Mouse (Mus musculus): Measurements from ENCODE around the gene Vegfd. TPM values are rescaled to one million over a fixed set of nuclear protein-coding genes. Genes with fewer than 3 reads are reported as not detected.

The Vegfd gene
- 0.66 and 1.2 TPM in 2 replicates for polyA plus RNA-seq (2016; fragmentation: Nextera tagmentation; extraction: Ambion mirVana)

DNA sequence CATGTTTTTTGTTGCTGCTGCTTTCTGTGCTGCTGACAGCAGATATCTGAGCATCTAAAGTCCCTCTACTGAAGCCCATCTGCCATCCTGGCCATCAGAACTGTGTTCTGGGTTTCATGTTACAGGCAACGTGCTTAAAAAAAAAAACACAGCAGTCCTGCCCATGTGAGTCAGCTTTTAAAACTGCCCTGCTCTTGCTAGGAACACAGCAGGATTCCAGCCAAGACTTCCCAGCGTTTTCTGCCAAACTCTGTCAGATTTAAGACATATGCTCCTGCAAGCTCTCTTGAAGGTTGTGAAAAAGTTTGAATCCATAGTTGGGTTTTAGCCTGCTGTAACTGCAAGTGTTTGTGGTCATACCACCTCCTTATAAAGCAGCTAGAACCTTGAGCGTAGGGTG lies at the start of gene Vegfd:
Gene Vegfd, plus strand, starts transcription at position 298 of the 400 bp plus-strand sequence.
- WGBS = 40% methylated on average over 3 of the region's 3 CpGs
- no peak for DNase-seq (ENCODE audit: low spot score)
- peaks cover 39% of the 10 kb centered on the region for H3K27me3 ChIP-seq (ENCODE audit: low read depth, poor library complexity, severe bottlenecking)
- H3K4me3 ChIP-seq = no peak within 1 kb of the TSS
- no peaks in the 10 kb centered on the region for H3K36me3 ChIP-seq
- no peaks in the 10 kb centered on the region for H3K9me3 ChIP-seq (replicated peaks)
- no peak within 1 kb of the TSS for H3K27ac ChIP-seq (replicated peaks)
- H3K4me1 ChIP-seq = no peaks in the 10 kb centered on the region

DNA sequence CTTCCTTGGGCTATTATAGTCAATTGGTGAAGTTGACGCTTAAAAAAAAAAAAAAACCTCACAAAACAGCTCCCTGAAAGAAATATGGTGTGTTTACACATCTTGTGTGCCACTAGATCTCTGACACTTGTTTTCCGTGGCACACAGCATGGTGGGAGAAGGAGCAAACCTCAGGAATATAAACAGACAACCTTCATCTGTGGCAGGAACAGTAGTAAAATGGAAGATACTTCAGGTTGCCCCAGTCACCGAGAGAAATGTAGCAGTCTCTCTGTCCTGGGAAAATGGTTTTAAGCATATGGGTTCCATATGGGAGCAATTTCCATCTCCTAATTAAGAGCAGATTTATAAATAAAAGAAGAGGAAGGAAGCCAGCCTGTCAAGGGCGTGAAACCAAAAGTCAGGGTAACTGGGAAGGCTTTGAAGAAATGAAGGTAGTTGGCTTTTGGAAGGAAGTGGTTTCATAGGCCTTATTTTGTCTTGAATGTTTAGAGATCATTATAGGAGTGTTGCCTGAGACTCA lies 49.7 kb upstream of the Vegfd start:
- no peak for DNase-seq (ENCODE audit: low spot score)
- Histone ChIP-seq H3K4me1 (no peaks in the 10 kb centered on the region), H3K27ac (replicated peaks) (no peak overlapping the region), H3K27me3 (ENCODE audit: low read depth, poor library complexity, severe bottlenecking) (peaks cover 64% of the 10 kb centered on the region), H3K36me3 (no peaks in the 10 kb centered on the region), H3K4me3 (no peak overlapping the region), H3K9me3 (replicated peaks) (no peaks in the 10 kb centered on the region; the same call in 1 of the 2 replicates)
- WGBS = 77% methylated on average over 4 of the region's 4 CpGs

DNA sequence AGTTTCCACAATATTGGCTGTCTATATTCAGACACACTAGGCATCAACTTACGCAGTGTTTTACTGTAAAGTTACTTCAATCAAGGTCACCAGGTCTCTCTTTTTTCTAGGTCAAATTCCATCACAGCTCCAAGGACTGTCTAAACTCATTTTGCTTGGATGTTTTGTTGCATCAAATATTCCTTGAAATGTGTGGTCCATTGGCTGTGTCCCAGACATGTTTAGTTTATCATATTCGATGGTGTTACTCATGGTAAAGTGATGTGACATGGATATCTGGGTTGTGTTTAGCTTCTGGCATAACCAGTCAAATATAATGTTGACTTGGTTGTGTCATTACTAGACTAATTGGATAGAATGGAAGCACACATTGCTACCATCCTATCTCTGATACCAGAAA lies 42.8 kb upstream of the Vegfd start:
- Histone ChIP-seq H3K36me3 (no peaks in the 10 kb centered on the region), H3K27me3 (ENCODE audit: low read depth, poor library complexity, severe bottlenecking) (peaks cover 45% of the 10 kb centered on the region), H3K9me3 (replicated peaks) (no peaks in the 10 kb centered on the region), H3K27ac (replicated peaks) (no peak overlapping the region), H3K4me3 (no peak overlapping the region), H3K4me1 (no peaks in the 10 kb centered on the region)
- no peak for DNase-seq (ENCODE audit: low spot score)
- 92% methylated on average over 2 of the region's 2 CpGs for WGBS

DNA sequence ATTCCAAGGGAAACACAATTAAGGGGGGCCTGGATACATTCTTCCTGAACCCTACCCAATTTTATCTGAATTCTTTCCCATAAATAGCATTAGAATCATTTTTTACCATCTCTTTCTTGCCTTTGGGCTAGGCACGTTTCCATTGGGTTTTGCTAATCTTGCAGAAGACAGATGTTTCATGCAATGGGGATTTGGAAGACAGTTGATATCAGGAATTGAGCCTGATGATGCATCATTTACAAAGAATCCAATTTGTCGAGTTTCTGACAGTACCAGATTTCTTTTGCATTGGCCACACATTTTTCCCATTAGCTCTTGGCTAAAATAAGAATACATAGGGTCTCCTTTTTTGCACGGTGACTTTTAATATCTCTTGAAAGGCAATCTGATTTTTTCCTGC lies 42.4 kb upstream of the Vegfd start:
- no peak overlapping the region for H3K4me3 ChIP-seq
- WGBS = 79% methylated on average over 3 of the region's 3 CpGs

DNA sequence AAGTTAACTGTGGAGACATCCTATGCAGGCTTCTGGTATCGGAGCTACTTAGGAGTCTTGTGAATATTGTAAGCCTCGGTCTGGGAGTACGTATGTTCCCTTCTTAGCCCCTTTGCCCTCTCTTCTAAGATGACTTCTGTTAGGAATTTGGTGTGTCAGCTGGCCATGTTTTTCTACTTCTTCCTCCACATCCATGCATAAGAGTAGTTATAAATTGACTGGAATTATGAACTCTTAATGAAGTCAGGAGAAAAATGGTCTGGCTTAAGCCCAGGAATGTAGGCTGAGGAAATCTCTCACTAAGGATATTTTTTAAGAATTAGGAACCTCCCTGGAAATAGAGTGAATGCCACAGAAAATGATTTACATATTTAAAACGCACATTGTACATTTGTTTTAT lies 34.6 kb upstream of the Vegfd start:
- DNase-seq (ENCODE audit: low spot score) = no peak
- Histone ChIP-seq H3K27ac (replicated peaks) (no peak overlapping the region), H3K4me3 (no peak overlapping the region), H3K27me3 (ENCODE audit: low read depth, poor library complexity, severe bottlenecking) (peaks cover 27% of the 10 kb centered on the region), H3K9me3 (replicated peaks) (no peaks in the 10 kb centered on the region), H3K36me3 (no peaks in the 10 kb centered on the region), H3K4me1 (no peaks in the 10 kb centered on the region)
- 89% methylated on average over 4 of the region's 4 CpGs for WGBS

More for the DNA sequence above, 42.4 kb upstream of the Vegfd start:
- Histone ChIP-seq H3K4me1 (no peaks in the 10 kb centered on the region), H3K27me3 (ENCODE audit: low read depth, poor library complexity, severe bottlenecking) (peaks cover 45% of the 10 kb centered on the region), H3K27ac (replicated peaks) (no peak overlapping the region), H3K36me3 (no peaks in the 10 kb centered on the region), H3K9me3 (replicated peaks) (no peaks in the 10 kb centered on the region)
- DNase-seq (ENCODE audit: low spot score) = no peak

DNA sequence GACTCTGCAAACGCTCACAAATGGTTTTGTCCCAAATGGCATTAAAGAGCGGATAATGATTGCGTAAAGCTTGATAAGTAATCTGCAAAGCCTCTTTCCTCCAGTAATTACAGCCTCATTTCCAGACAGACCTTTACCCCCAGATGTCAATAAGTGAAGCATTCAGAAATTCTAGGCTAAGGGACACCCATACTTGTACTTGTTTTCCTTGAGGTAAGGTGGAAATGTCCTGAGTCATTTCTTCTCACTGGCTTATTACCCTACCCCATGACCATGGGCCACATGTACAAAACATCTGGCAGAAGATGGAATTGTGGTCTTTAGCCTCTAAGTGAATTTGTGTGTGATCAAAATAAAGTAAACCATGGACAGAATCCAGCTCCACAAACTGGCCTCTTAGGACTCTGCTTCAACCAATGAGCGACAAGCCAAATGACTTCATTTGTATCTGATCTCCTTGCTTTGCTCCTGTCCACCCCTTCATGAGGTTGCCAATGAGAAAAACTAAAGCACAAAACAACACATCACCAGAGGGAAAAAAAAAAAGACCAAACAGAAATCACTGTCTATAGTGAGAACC lies 27.7 kb upstream of the Vegfd start:
- no peak for DNase-seq (ENCODE audit: low spot score)
- Histone ChIP-seq H3K27me3 (ENCODE audit: low read depth, poor library complexity, severe bottlenecking) (peaks cover 45% of the 10 kb centered on the region), H3K9me3 (replicated peaks) (no peaks in the 10 kb centered on the region), H3K36me3 (no peaks in the 10 kb centered on the region), H3K4me1 (no peaks in the 10 kb centered on the region), H3K4me3 (no peak overlapping the region), H3K27ac (replicated peaks) (no peak overlapping the region)
- WGBS = 93% methylated on average over 4 of the region's 4 CpGs

DNA sequence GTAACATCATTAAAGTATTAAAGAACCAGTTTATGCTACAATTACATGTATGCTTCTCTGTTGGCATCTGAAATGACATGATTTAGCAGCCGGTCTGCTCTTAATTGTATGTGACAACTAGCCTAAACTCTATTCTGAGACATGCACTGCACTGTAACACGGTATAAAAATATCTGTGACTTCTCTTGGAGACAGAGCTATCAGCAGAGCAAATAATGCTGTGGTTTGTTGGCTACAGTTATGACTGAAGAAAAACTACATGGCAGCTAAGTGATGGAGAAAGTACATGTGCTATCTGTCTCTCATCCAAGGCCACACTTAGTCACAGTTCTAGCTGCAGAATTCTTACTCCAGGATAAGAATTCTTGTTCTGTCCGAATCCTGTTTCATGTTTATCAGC lies 24.2 kb upstream of the Vegfd start:
- H3K9me3 ChIP-seq (replicated peaks) = no peaks in the 10 kb centered on the region
- WGBS = 87% methylated on average over 3 of the region's 3 CpGs
- no peak overlapping the region for H3K4me3 ChIP-seq
- H3K27me3 ChIP-seq (ENCODE audit: low read depth, poor library complexity, severe bottlenecking) = peaks cover 27% of the 10 kb centered on the region
- no peaks in the 10 kb centered on the region for H3K36me3 ChIP-seq
- DNase-seq (ENCODE audit: low spot score) = no peak
- H3K4me1 ChIP-seq = no peaks in the 10 kb centered on the region
- H3K27ac ChIP-seq (replicated peaks) = no peak overlapping the region

DNA sequence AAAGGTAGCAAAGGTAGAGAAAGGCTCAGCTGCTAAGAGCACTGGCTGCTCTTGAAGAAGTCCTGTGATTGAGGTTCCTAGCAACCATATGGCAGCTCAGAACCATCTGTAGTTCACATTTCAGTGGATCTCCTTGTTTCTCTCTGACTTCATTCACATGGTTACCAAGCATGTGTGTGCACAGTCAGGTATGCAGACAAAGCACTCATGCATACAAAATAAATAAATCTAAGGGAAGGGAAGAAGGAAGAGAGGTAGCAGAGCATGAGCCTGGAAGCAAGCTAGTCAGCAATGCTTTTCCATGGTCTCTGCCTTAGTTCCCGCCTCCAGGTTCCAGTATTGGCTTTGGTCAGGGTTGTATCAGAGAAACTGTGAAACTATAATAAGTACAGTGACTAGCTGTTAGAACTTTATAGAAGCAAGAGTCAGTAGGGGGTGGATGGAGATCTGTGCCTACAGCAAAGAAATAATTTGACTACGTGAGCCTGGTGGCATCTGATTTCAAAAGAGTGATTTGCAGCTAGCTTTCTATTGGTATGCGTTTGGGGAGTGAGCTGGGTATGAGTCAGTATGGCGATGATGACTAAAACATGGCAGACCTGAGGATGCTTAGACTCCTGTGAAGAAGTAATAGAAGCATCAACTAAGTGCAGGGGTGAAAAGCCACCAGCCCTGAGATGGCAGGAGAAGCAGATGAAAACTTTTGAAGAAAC lies 7.9 kb upstream of the Vegfd start:
- WGBS = 84% methylated on average over 4 of the region's 4 CpGs
- Histone ChIP-seq H3K36me3 (no peaks in the 10 kb centered on the region), H3K4me1 (no peaks in the 10 kb centered on the region), H3K27me3 (ENCODE audit: low read depth, poor library complexity, severe bottlenecking) (peaks cover 8% of the 10 kb centered on the region), H3K9me3 (replicated peaks) (no peaks in the 10 kb centered on the region), H3K4me3 (no peak overlapping the region), H3K27ac (replicated peaks) (no peak overlapping the region)
- DNase-seq (ENCODE audit: low spot score) = no peak

DNA sequence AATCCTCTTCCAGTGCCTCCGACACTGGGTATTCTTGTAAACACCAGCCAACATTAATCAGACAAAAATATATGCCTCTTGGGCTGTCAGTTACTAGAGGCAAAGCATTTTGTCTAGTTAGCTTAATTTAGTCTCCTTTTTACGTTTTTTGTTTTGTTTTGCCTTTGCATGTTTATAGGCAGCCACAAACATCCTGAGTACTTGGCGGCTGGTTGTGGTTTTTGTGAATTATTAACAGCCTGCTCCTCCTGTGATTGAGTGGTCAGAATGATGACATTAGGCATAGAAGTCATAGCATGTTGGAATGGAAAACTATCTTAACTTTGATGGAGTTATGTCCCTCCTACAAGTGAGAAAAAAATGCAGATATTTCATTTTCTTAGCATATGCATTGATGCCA lies 2.6 kb upstream of the Vegfd start:
- no peak for DNase-seq (ENCODE audit: low spot score)
- WGBS = 88% methylated on average over 3 of the region's 3 CpGs
- no peaks in the 10 kb centered on the region for H3K4me1 ChIP-seq
- H3K27me3 ChIP-seq (ENCODE audit: low read depth, poor library complexity, severe bottlenecking) = peaks cover 29% of the 10 kb centered on the region
- H3K4me3 ChIP-seq = no peak overlapping the region
- no peaks in the 10 kb centered on the region for H3K36me3 ChIP-seq
- no peak overlapping the region for H3K27ac ChIP-seq (replicated peaks)
- H3K9me3 ChIP-seq (replicated peaks) = no peaks in the 10 kb centered on the region

DNA sequence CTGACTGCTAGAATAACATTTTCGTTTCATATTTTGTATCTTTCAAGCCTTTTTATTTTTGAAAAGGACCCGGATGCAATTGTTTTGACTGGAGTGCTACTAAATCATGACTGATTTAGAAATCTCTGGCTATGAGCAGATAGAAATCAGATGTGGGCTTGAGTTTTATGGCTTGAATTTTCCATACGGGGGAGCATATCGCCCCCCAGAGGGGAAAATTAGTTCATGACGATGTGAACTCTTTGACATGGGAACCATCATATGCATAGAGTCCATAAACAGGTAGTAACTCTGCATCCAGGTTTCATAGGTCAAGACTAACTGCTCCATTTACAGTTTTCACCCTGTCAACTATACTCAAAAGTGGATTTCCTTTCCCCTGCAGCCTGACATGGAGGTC lies 1.4 kb downstream of the Vegfd start:
- Histone ChIP-seq H3K9me3 (replicated peaks) (no peaks in the 10 kb centered on the region), H3K4me1 (no peaks in the 10 kb centered on the region), H3K27ac (replicated peaks) (no peak overlapping the region), H3K27me3 (ENCODE audit: low read depth, poor library complexity, severe bottlenecking) (peaks cover 52% of the 10 kb centered on the region), H3K36me3 (no peaks in the 10 kb centered on the region), H3K4me3 (no peak overlapping the region)
- 63% methylated on average over 5 of the region's 5 CpGs for WGBS
- DNase-seq (ENCODE audit: low spot score) = no peak

DNA sequence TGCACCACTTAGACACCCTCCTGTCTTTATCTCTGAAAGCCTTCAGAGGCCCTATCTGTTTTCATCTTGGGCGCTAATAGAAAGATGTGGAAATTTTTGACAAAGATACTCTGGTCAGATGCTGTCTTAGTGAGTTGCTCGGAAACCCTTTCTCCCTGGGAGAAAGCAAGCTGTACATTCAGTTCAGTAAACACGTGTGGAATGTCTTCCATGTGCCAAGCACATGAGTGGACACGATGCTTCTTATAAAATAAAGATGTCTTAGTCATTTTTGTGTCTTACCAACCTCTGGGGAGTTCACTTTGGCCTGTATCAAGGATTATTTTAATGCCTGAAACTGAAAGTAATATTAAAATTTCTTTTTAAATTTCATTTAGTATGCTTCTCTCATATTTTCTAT lies 6.5 kb downstream of the Vegfd start:
- Histone ChIP-seq H3K4me3 (no peak overlapping the region), H3K27ac (replicated peaks) (no peak overlapping the region), H3K27me3 (ENCODE audit: low read depth, poor library complexity, severe bottlenecking) (peaks cover 63% of the 10 kb centered on the region), H3K4me1 (no peaks in the 10 kb centered on the region), H3K36me3 (no peaks in the 10 kb centered on the region), H3K9me3 (replicated peaks) (no peaks in the 10 kb centered on the region)
- DNase-seq (ENCODE audit: low spot score) = no peak
- WGBS = 84% methylated on average over 4 of the region's 4 CpGs

DNA sequence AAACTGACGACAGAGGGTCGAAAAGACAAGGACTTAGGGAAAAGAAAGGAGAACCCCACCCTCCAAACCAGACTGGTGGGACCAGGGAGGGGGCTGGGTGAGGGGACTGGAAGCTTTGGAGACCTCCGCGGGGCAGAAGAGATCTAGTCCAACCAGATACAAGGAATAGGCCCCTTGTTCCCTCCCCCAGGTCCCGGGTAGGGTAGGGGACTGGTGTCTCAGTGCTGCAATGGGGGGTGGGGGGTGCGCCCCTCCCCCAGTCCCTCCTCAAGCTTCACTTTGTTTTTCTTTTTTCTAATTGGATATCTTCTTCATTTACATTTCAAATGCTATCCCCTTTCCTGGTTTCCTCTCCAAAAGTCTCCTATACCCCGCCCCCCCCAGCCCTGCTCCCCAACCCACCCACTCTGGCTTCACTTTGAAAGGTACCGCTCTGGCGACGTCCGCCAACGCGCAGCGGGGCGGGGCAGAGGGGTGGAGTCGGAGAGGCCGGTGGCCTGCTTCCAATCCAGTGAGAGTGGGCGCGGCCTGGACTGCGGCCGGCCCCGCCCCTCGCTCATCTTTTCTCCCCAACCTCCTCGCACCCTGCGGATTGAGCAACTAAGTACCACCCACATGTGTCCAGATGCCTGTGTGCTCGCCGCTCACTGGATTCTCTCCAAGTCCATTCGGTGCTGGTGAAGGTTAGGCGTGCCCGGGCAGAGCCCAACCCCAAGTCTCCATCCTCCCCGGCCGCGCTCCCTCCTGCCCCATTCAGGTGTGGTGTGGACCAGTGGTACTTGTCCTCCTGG lies 8.6 kb downstream of the Vegfd start:
- DNase-seq (ENCODE audit: low spot score) = peak; percentile 84
- Histone ChIP-seq H3K36me3 (no peaks in the 10 kb centered on the region), H3K4me3 (peak overlapping the region; percentile 50), H3K27ac (replicated peaks) (peak overlapping the region; percentile 74), H3K27me3 (ENCODE audit: low read depth, poor library complexity, severe bottlenecking) (peaks cover 53% of the 10 kb centered on the region), H3K4me1 (no peaks in the 10 kb centered on the region), H3K9me3 (replicated peaks) (no peaks in the 10 kb centered on the region)
- 31% methylated on average over 32 of the region's 33 CpGs for WGBS

DNA sequence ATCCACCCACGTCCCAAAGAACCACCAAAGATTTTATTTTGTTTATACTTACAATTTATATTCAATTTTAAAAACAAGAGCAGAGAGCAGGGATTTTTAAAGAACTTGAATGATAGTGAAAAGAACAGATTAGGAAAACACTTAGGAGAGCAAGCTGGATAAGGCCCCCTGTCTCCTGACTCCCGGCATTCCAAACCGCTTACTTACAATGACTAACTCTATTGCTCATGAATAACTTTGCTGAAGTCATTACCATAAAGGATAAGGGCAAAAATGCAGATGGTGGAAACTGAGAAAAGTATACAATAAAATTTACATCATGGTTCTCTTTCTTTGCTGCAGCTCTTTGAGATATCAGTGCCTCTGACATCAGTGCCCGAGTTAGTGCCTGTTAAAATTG lies 20.9 kb downstream of the Vegfd start:
- H3K27me3 ChIP-seq (ENCODE audit: low read depth, poor library complexity, severe bottlenecking) = peaks cover 45% of the 10 kb centered on the region
- H3K9me3 ChIP-seq (replicated peaks) = no peaks in the 10 kb centered on the region
- 83% methylated on average over 4 of the region's 4 CpGs for whole genome bisulfite sequencing
- H3K4me3 ChIP-seq = no peak overlapping the region
- no peak for DNase-seq (ENCODE audit: low spot score)
- H3K27ac ChIP-seq (replicated peaks) = no peak overlapping the region
- H3K36me3 ChIP-seq = no peaks in the 10 kb centered on the region
- no peaks in the 10 kb centered on the region for H3K4me1 ChIP-seq

Measured in midbrain, embryonic 10.5 days (tissue).